Mouse (Mus musculus) common myeloid progenitor, adult 5-6 weeks (primary cell): ENCODE measurements around the gene Fndc3c1. TPM values are rescaled to one million over a fixed set of nuclear protein-coding genes. Genes with fewer than 3 reads are reported as not detected.
"Not testable (repeated sequence)": the region's sequence is repeated elsewhere in the genome, so short reads cannot be mapped to it uniquely, and the experiment has no call there.

Experiments used
- ATAC-seq: replicated peaks from 2 replicates; pipeline ENCODE4 v1.8.0; 2016; ENCODE audit warnings: low read depth, mild to moderate bottlenecking, moderate TSS enrichment, inconsistent platforms; ENCODE audit not compliant: poor library complexity, severe bottlenecking
- total RNA-seq: library from RNA; stranded (forward); fragments of 200-1000, 187-1606 nt; gene quantifications from 2 replicates; pipeline ENCODE4 v1.2.3, GENCODE M21; 2017

The Fndc3c1 gene
- not detected in 2 replicates for total RNA-seq

- peak; percentile 62 for ATAC-seq
Observed at GRCm38 (mm10) chrX:106485101-106485651, at the start of gene Fndc3c1. TSS of gene Fndc3c1 (minus strand) at chrX:106485401.

- peak; percentile 56; the same call in 1 of the 2 replicates for ATAC-seq
Observed at GRCm38 (mm10) chrX:106486451-106486850, 1.2 kb upstream of the Fndc3c1 start.

- ATAC-seq: no peak
Observed at GRCm38 (mm10) chrX:106485671-106486070, 470 bp upstream of the Fndc3c1 start.

- not testable (repeated sequence) for ATAC-seq
Observed at GRCm38 (mm10) chrX:106479891-106480290, 5.3 kb downstream of the Fndc3c1 start.

- no peak for ATAC-seq
Observed at GRCm38 (mm10) chrX:106385304-106385703, 99.9 kb downstream of the Fndc3c1 start.

- no peak; the same call in 1 of the 2 replicates for ATAC-seq
Observed at GRCm38 (mm10) chrX:106380608-106381007, 104.6 kb downstream of the Fndc3c1 start.

Other genes with a start within 250 kb of the Fndc3c1 start
- not detected in 2 replicates for gene Fnd3c2, start 230.0 kb downstream of the Fndc3c1 start, total RNA-seq
- gene Gm5127, start 97.8 kb upstream of the Fndc3c1 start, total RNA-seq: not detected in 2 replicates
- gene Cysltr1, start 118.3 kb upstream of the Fndc3c1 start, total RNA-seq: 0.46 and 6.8 TPM in 2 replicates